Mouse (Mus musculus): ENCODE results near the gene Msh6.

- TF ChIP-seq EP300 (IDR thresholded peaks at IDR 0.05; ENCODE audit: low read depth in 1 of 2, low read length in 2 of 2), result no peak
- no peak for TF ChIP-seq CTCF (IDR thresholded peaks at IDR 0.05 in 2 of 3, conservative IDR thresholded peaks at IDR 0.05 in 1 of 3; ENCODE audit: control insufficient read depth in 1 of 3, insufficient read depth in 1 of 3, low read depth in 2 of 3, low read length in 3 of 3, poor library complexity in 1 of 3, severe bottlenecking in 1 of 3)
- no peak for TF ChIP-seq SIN3A (IDR thresholded peaks at IDR 0.05; ENCODE audit: low read length)
- TF ChIP-seq NRF1 (IDR thresholded peaks at IDR 0.05; ENCODE audit: insufficient read depth, low read depth, low read length, poor library complexity, severe bottlenecking), result no peak
- no peak for TF ChIP-seq ZMIZ1 (IDR thresholded peaks at IDR 0.05; ENCODE audit: low read depth, low read length)
- no peak for TF ChIP-seq CHD2 (IDR thresholded peaks at IDR 0.05; ENCODE audit: low read length)
- TF ChIP-seq GATA1 (IDR thresholded peaks at IDR 0.05; ENCODE audit: low read depth, low read length), result no peak
- no peak for TF ChIP-seq GABPA (IDR thresholded peaks at IDR 0.05; ENCODE audit: low read depth, low read length)
- no peak for TF ChIP-seq NELFE (IDR thresholded peaks at IDR 0.05; ENCODE audit: low read depth, low read length)
- no peak for TF ChIP-seq USF2 (IDR thresholded peaks at IDR 0.05; ENCODE audit: borderline replicate concordance in 1 of 2, insufficient read depth in 1 of 2, low read depth in 1 of 2, low read length in 2 of 2)
- TF ChIP-seq E2F4 (IDR thresholded peaks at IDR 0.05; ENCODE audit: borderline replicate concordance, low read depth, low read length), result no peak
- no peak for TF ChIP-seq ETS1 (IDR thresholded peaks at IDR 0.05; ENCODE audit: low read depth, low read length)
Observed at GRCm38 (mm10) chr17:87957096-87957840, 17.6 kb upstream of the Msh6 start.

Measured in MEL (cell line).